Mouse (Mus musculus): ENCODE results near the gene Gnl1. TPM values are rescaled to one million over a fixed set of nuclear protein-coding genes. Genes with fewer than 3 reads are reported as not detected.

Gene Gnl1
- polyA plus RNA-seq, 1 experiment from 2014 or later = 52.4 TPM

DNA sequence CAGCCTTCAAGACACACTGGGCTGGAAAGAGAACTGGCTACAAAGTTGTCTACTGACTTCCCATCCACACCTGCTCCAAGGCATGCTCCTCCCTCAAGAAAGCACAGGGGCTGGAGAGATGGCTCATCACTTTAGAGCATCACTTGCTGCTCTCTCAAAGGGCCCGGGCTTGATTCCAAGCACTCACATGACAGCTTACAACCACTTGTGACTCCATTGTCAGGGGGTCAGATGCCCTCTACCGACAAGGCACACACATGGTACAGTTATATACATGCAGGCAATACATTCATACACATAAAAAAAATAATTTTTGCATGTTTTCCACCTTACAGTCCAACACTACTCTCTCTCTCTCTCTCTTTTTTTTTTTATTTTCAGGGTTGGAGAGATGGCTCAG, 12.0 kb upstream of the Gnl1 start:
- no peak overlapping the region for H3K4me3 ChIP-seq (replicated peaks)
- 85% methylated on average over 2 of the region's 2 CpGs for WGBS
- peaks cover 24% of the 10 kb centered on the region for H3K4me1 ChIP-seq
- no peak overlapping the region for H3K4me2 ChIP-seq
- no peak overlapping the region for H3K27ac ChIP-seq
- peaks cover 55% of the 10 kb centered on the region for H3K36me3 ChIP-seq
- H3K27me3 ChIP-seq = no peaks in the 10 kb centered on the region
- H3K9me3 ChIP-seq (replicated peaks) = no peaks in the 10 kb centered on the region
- H3K9ac ChIP-seq = no peak overlapping the region
- no peak for ATAC-seq (replicated peaks; ENCODE audit: low FRiP score)

DNA sequence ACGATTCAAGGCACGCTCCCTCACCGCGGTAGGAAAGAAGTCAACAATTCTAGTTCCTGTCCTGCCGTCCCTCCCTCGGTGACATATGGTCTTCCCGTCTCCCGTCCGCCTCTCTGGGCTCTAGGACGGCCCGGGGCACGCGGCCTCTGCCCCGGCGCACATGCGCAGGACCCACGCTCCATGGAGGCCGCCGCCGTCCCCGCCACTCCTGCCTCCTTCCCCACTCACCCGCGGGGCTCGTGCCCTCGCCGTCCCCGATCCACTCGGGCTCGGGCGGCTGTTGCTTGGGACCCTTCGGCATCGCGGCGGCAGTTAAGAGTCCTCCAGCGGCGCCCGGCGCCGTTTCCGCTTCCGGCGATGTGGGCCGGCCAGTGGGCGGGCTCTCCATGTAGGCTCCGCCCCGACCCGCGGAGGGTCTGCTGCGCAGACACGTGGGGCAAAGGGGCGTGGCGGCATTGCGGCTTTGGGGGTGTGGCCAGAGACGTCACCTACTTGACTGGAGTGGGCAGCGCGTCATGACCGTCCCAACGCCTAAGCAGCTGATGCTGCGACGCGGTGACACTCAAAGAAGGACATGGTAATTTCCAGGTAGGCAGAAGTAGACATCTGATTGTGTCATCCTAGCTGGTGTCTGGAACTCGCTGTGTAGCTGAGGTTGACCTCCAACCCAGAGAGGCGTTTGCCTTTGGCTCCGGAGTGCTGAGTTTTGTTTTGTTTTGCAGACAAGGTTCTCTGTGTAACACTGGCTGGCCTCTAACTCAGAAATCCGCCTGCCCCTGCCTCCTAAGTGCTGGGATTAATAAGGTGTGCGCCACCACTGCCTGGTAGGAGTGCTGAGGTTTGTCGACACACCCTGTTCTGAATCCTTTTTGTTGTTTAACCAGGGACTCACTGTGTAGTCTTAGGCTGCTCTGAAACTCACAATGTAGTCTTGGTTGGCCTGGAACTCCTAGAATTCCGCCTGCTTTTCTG, 9.9 kb upstream of the Gnl1 start, which contains the start of gene Abcf1:
Gene Abcf1, minus strand, starts transcription at position 344 of the 972 bp plus-strand sequence.
- H3K9ac ChIP-seq = peak within 1 kb of the TSS; percentile 86
- peak; percentile 96 for ATAC-seq (replicated peaks; ENCODE audit: low FRiP score)
- peaks cover 52% of the 10 kb centered on the region for H3K36me3 ChIP-seq
- H3K4me3 ChIP-seq (replicated peaks) = peak within 1 kb of the TSS; percentile 69
- peak within 1 kb of the TSS; percentile 80 for H3K27ac ChIP-seq
- peaks cover 24% of the 10 kb centered on the region for H3K4me1 ChIP-seq
- no peaks in the 10 kb centered on the region for H3K9me3 ChIP-seq (replicated peaks)
- under 1% methylated on average over 68 of the region's 68 CpGs for WGBS
- no peaks in the 10 kb centered on the region for H3K27me3 ChIP-seq
- H3K4me2 ChIP-seq = peak within 1 kb of the TSS; percentile 80

GRCm38 (mm10) chr17:35972131-35972530, 7.5 kb upstream of the Gnl1 start:
- no peaks in the 10 kb centered on the region for H3K27me3 ChIP-seq
- H3K36me3 ChIP-seq = peaks cover 50% of the 10 kb centered on the region
- no peak overlapping the region for H3K4me2 ChIP-seq
- no peak for ATAC-seq (replicated peaks; ENCODE audit: low FRiP score)
- no peak overlapping the region for H3K27ac ChIP-seq
- H3K9me3 ChIP-seq (replicated peaks) = no peaks in the 10 kb centered on the region
- 48% methylated on average over 1 of the region's 1 CpGs for WGBS
- no peak overlapping the region for H3K9ac ChIP-seq
- H3K4me3 ChIP-seq (replicated peaks) = no peak overlapping the region
- H3K4me1 ChIP-seq = peaks cover 24% of the 10 kb centered on the region

- ATAC-seq (replicated peaks; ENCODE audit: low FRiP score) = peak; percentile 79
- peak overlapping the region; percentile 71 for H3K4me2 ChIP-seq
- H3K27me3 ChIP-seq = no peaks in the 10 kb centered on the region
- WGBS = under 1% methylated on average over 41 of the region's 41 CpGs
- H3K4me3 ChIP-seq (replicated peaks) = peak overlapping the region; percentile 78
- peak overlapping the region; percentile 96 for H3K27ac ChIP-seq
- H3K9ac ChIP-seq = peak overlapping the region; percentile 86
- peaks cover 18% of the 10 kb centered on the region for H3K4me1 ChIP-seq
- peaks cover 50% of the 10 kb centered on the region for H3K36me3 ChIP-seq
- H3K9me3 ChIP-seq (replicated peaks) = no peaks in the 10 kb centered on the region
Measured at GRCm38 (mm10) chr17:35978811-35979400, 745 bp upstream of the Gnl1 start.

DNA sequence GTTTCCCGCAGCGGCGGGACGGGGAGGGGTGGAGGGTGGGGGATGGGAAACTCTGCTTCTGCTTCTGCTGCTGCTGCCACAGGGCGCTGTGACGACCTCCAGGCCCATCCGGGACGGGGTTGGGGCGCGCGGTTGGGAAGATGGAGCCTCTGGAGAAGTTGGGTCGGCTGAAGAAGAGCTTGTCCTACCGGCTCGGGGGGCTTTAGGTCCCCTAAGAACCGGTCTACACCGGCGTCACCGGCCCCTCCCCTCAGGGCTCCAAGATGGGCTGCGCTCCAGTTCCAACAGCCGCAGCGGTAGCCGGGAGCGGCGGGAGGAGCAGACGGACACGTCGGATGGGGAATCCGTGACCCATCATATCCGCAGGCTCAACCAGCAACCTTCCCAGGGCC, 708 bp downstream of the Gnl1 start:
- Histone ChIP-seq H3K27ac (peak overlapping the region; percentile 96), H3K4me2 (peak overlapping the region; percentile 71), H3K9ac (peak overlapping the region; percentile 86), H3K27me3 (no peaks in the 10 kb centered on the region), H3K4me3 (replicated peaks) (peak overlapping the region; percentile 78), H3K36me3 (peaks cover 49% of the 10 kb centered on the region), H3K4me1 (peaks cover 18% of the 10 kb centered on the region), H3K9me3 (replicated peaks) (no peaks in the 10 kb centered on the region)
- under 1% methylated on average over 28 of the region's 29 CpGs for WGBS
- peak; percentile 44 for ATAC-seq (replicated peaks; ENCODE audit: low FRiP score)

DNA sequence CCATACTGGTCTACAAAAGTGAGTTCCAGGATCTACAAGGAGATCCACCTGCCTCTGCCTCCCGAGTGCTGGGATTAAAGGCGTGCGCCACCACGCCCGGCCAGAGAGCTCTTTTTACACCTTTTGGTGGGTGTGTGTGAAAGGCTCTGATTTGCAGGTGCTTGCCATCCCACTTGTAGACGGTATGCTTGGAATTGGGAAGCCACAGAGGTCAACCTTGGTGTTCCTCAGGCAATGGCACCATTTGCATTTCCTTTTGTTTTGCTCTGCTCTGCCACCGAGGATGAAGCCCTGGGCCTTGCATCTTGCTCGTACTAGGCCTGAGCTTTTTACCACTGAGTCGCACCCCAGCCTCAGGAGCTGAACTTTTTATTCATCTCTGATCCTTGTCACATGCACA, 2.1 kb downstream of the Gnl1 start:
- H3K9me3 ChIP-seq (replicated peaks) = no peaks in the 10 kb centered on the region
- H3K4me3 ChIP-seq (replicated peaks) = no peak overlapping the region
- ATAC-seq (replicated peaks; ENCODE audit: low FRiP score) = no peak
- peaks cover 48% of the 10 kb centered on the region for H3K36me3 ChIP-seq
- H3K27me3 ChIP-seq = no peaks in the 10 kb centered on the region
- H3K4me2 ChIP-seq = no peak overlapping the region
- WGBS = 93% methylated on average over 9 of the region's 9 CpGs
- H3K9ac ChIP-seq = no peak overlapping the region
- no peak overlapping the region for H3K27ac ChIP-seq
- H3K4me1 ChIP-seq = peaks cover 18% of the 10 kb centered on the region

DNA sequence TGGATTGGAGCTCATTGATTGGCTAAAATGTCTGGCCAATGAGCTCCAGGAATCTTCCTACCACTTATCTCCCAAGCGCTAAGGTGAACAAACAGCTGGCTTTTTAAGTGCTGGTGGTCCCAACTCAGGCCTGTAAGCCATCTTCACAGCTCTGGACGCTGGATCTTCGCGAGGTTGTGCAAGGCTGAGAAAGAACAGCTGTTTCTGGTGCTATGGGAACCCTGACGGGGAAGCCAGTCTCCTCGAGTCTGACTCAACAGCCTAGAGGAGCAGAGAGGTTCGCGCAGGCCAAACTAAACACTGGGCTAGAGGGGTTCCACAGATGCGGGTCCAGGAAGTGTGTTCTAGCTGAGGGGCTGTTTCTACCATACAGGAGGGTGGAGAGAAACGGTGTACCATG, 12.1 kb downstream of the Gnl1 start:
- Histone ChIP-seq H3K4me3 (replicated peaks) (no peak overlapping the region), H3K9me3 (replicated peaks) (no peaks in the 10 kb centered on the region), H3K36me3 (peaks cover 32% of the 10 kb centered on the region), H3K27ac (no peak overlapping the region), H3K4me1 (peaks cover 21% of the 10 kb centered on the region), H3K9ac (no peak overlapping the region), H3K4me2 (no peak overlapping the region), H3K27me3 (no peaks in the 10 kb centered on the region)
- 29% methylated on average over 10 of the region's 10 CpGs for WGBS
- ATAC-seq (replicated peaks; ENCODE audit: low FRiP score) = no peak

- peaks cover 13% of the 10 kb centered on the region for H3K36me3 ChIP-seq
- no peak overlapping the region for H3K9ac ChIP-seq
- WGBS = 7% methylated on average over 17 of the region's 17 CpGs
- H3K4me3 ChIP-seq (replicated peaks) = peak overlapping the region; percentile 58
- H3K27me3 ChIP-seq = no peaks in the 10 kb centered on the region
- H3K4me1 ChIP-seq = peaks cover 30% of the 10 kb centered on the region
- no peaks in the 10 kb centered on the region for H3K9me3 ChIP-seq (replicated peaks)
- peak; percentile 72 for ATAC-seq (replicated peaks; ENCODE audit: low FRiP score)
- peak overlapping the region; percentile 71 for H3K4me2 ChIP-seq
- no peak overlapping the region for H3K27ac ChIP-seq
Measured at GRCm38 (mm10) chr17:35993675-35994074, 14.0 kb downstream of the Gnl1 start.

GRCm38 (mm10) chr17:35994175-35994878, 14.7 kb downstream of the Gnl1 start:
- WGBS = 4% methylated on average over 31 of the region's 31 CpGs
- ATAC-seq (replicated peaks; ENCODE audit: low FRiP score) = peak; percentile 59

GRCm38 (mm10) chr17:35994879-35995240, 15.2 kb downstream of the Gnl1 start:
- peaks cover 2% of the 10 kb centered on the region for H3K36me3 ChIP-seq
- H3K9me3 ChIP-seq (replicated peaks) = no peaks in the 10 kb centered on the region
- H3K4me3 ChIP-seq (replicated peaks) = peak overlapping the region; percentile 58
- no peak for ATAC-seq (replicated peaks; ENCODE audit: low FRiP score)
- H3K9ac ChIP-seq = peak overlapping the region; percentile 66
- 1% methylated on average over 14 of the region's 14 CpGs for WGBS
- H3K4me2 ChIP-seq = peak overlapping the region; percentile 71
- H3K27ac ChIP-seq = peak overlapping the region; percentile 51
- H3K4me1 ChIP-seq = peaks cover 30% of the 10 kb centered on the region
- no peaks in the 10 kb centered on the region for H3K27me3 ChIP-seq

More at GRCm38 (mm10) chr17:35994175-35994878, 14.7 kb downstream of the Gnl1 start:
- peak overlapping the region; percentile 58 for H3K4me3 ChIP-seq (replicated peaks)
- H3K9me3 ChIP-seq (replicated peaks) = no peaks in the 10 kb centered on the region
- peaks cover 30% of the 10 kb centered on the region for H3K4me1 ChIP-seq
- peak overlapping the region; percentile 71 for H3K4me2 ChIP-seq
- H3K36me3 ChIP-seq = peaks cover 7% of the 10 kb centered on the region
- peak overlapping the region; percentile 61 for H3K27ac ChIP-seq
- peak overlapping the region; percentile 66 for H3K9ac ChIP-seq
- no peaks in the 10 kb centered on the region for H3K27me3 ChIP-seq

DNA sequence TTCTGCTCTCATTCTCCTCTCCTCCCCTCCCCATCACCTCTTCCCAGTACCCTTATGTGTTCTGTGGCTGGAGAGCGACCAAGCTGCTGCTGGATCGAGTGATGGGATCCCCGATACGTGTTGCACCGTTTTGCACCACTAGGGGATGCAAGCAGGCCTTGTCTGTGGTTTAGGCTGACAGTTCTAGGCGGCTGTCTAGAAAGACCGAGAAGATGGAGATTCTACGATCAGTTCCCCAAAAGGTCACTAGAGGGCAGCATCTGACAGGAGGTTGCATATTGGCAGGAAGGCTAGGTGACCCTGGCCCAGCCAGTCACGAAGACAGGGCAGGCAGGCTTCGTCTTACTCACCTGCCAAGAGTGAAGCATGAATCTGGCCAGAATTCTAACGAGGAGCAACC, 17.3 kb downstream of the Gnl1 start:
- H3K36me3 ChIP-seq = no peaks in the 10 kb centered on the region
- no peak overlapping the region for H3K27ac ChIP-seq
- H3K4me2 ChIP-seq = no peak overlapping the region
- no peak overlapping the region for H3K4me3 ChIP-seq (replicated peaks)
- peak; percentile 67 for ATAC-seq (replicated peaks; ENCODE audit: low FRiP score)
- 3% methylated on average over 11 of the region's 11 CpGs for WGBS
- no peaks in the 10 kb centered on the region for H3K27me3 ChIP-seq
- peaks cover 30% of the 10 kb centered on the region for H3K4me1 ChIP-seq
- no peaks in the 10 kb centered on the region for H3K9me3 ChIP-seq (replicated peaks)
- H3K9ac ChIP-seq = no peak overlapping the region
